Mouse (Mus musculus): ENCODE data around the gene Yeats4.

Gene Yeats4

GRCm38 (mm10) chr10:117195748-117196147 is 28.6 kb downstream of the Yeats4 start:
- TF ChIP-seq NANOG (IDR thresholded peaks at IDR 0.05; ENCODE audit: borderline replicate concordance, low read length): no peak
- TF ChIP-seq CTCF (conservative IDR thresholded peaks at IDR 0.05; ENCODE audit: low read length): no peak
- TF ChIP-seq POU5F1 (IDR thresholded peaks at IDR 0.05; ENCODE audit: borderline replicate concordance, low read length): no peak
- Histone ChIP-seq H3K4me3 (replicated peaks; ENCODE audit: low read length) (peak overlapping the region; percentile 62), H3K4me1 (replicated peaks; ENCODE audit: low read depth, low read length) (peaks cover 15% of the 10 kb centered on the region), H3K9me3 (ENCODE audit: low read length) (no peaks in the 10 kb centered on the region), H3K36me3 (ENCODE audit: insufficient read depth, low read length) (no peaks in the 10 kb centered on the region), H3K27me3 (ENCODE audit: insufficient read depth, low read length) (no peaks in the 10 kb centered on the region)

- H3K27me3 ChIP-seq (ENCODE audit: insufficient read depth, low read length): no peaks in the 10 kb centered on the region
- peaks cover 15% of the 10 kb centered on the region for H3K4me1 ChIP-seq (replicated peaks; ENCODE audit: low read depth, low read length)
- peak overlapping the region; percentile 62 for H3K4me3 ChIP-seq (replicated peaks; ENCODE audit: low read length)
- TF ChIP-seq POU5F1 (IDR thresholded peaks at IDR 0.05; ENCODE audit: borderline replicate concordance, low read length) (no peak), NANOG (IDR thresholded peaks at IDR 0.05; ENCODE audit: borderline replicate concordance, low read length) (no peak), CTCF (conservative IDR thresholded peaks at IDR 0.05; ENCODE audit: low read length) (no peak)
- H3K9me3 ChIP-seq (ENCODE audit: low read length): no peaks in the 10 kb centered on the region
- no peaks in the 10 kb centered on the region for H3K36me3 ChIP-seq (ENCODE audit: insufficient read depth, low read length)
Measured at GRCm38 (mm10) chr10:117195005-117195404, 29.3 kb downstream of the Yeats4 start.

GRCm38 (mm10) chr10:117193364-117193763 is 30.9 kb downstream of the Yeats4 start:
- TF ChIP-seq CTCF (conservative IDR thresholded peaks at IDR 0.05; ENCODE audit: low read length) (no peak), POU5F1 (IDR thresholded peaks at IDR 0.05; ENCODE audit: borderline replicate concordance, low read length) (no peak), NANOG (IDR thresholded peaks at IDR 0.05; ENCODE audit: borderline replicate concordance, low read length) (no peak)
- Histone ChIP-seq H3K4me1 (replicated peaks; ENCODE audit: low read depth, low read length) (peaks cover 15% of the 10 kb centered on the region), H3K27me3 (ENCODE audit: insufficient read depth, low read length) (0 out of 2 replicates have a peak, but pooled peaks cover under 1% of the 10 kb centered on the region), H3K36me3 (ENCODE audit: insufficient read depth, low read length) (no peaks in the 10 kb centered on the region), H3K9me3 (ENCODE audit: low read length) (no peaks in the 10 kb centered on the region), H3K4me3 (replicated peaks; ENCODE audit: low read length) (no peak overlapping the region)

DNA sequence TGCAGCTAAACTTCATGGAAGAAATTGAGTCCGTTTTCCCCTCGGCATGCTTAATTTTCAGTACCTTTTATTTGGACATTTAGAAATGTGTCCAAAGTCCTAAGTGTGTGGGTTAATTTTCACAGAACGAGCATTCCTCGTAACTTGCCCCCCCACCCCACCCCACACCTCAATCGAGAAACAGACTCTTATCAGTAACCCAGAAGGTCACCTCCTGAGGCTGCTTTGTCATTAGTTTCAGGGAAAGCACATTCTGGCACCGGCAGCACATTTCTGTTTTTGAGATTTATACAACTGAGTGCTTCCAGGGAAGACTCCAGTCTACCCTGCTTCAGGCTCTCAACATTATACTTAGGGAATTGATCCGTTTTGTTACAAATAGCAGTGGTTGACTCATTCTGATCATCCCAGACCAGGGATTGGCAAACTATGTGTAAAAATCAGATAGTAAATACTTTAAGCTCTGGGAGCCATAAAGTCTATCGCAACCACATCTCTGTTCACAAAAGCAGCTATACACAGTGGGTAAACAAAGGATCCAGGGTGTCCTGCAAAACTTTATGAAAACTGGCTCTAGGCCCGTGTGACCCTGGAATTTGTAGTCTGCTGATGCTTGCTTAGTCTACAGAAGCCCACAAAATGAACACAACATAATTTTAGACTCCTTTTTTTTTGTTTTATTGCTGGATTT is 38.8 kb downstream of the Yeats4 start:
- H3K4me1 ChIP-seq (replicated peaks; ENCODE audit: low read depth, low read length): peaks cover 4% of the 10 kb centered on the region; the same call in 1 of the 2 replicates
- TF ChIP-seq NANOG (IDR thresholded peaks at IDR 0.05; ENCODE audit: borderline replicate concordance, low read length) (no peak), CTCF (conservative IDR thresholded peaks at IDR 0.05; ENCODE audit: low read length) (no peak), POU5F1 (IDR thresholded peaks at IDR 0.05; ENCODE audit: borderline replicate concordance, low read length) (no peak)
- H3K4me3 ChIP-seq (replicated peaks; ENCODE audit: low read length): no peak overlapping the region
- H3K27me3 ChIP-seq (ENCODE audit: insufficient read depth, low read length): peaks cover 13% of the 10 kb centered on the region
- no peaks in the 10 kb centered on the region for H3K36me3 ChIP-seq (ENCODE audit: insufficient read depth, low read length)
- no peaks in the 10 kb centered on the region for H3K9me3 ChIP-seq (ENCODE audit: low read length)

- TF ChIP-seq CTCF (conservative IDR thresholded peaks at IDR 0.05; ENCODE audit: low read length) (no peak), NANOG (IDR thresholded peaks at IDR 0.05; ENCODE audit: borderline replicate concordance, low read length) (no peak), POU5F1 (IDR thresholded peaks at IDR 0.05; ENCODE audit: borderline replicate concordance, low read length) (no peak)
- H3K9me3 ChIP-seq (ENCODE audit: low read length): no peaks in the 10 kb centered on the region
- no peaks in the 10 kb centered on the region for H3K27me3 ChIP-seq (ENCODE audit: insufficient read depth, low read length)
- no peak overlapping the region for H3K4me3 ChIP-seq (replicated peaks; ENCODE audit: low read length)
- H3K4me1 ChIP-seq (replicated peaks; ENCODE audit: low read depth, low read length): peaks cover 4% of the 10 kb centered on the region; the same call in 1 of the 2 replicates
- H3K36me3 ChIP-seq (ENCODE audit: insufficient read depth, low read length): no peaks in the 10 kb centered on the region
Measured at GRCm38 (mm10) chr10:117181098-117181497, 43.2 kb downstream of the Yeats4 start.

- TF ChIP-seq POU5F1 (IDR thresholded peaks at IDR 0.05; ENCODE audit: borderline replicate concordance, low read length) (no peak), CTCF (conservative IDR thresholded peaks at IDR 0.05; ENCODE audit: low read length) (no peak), NANOG (IDR thresholded peaks at IDR 0.05; ENCODE audit: borderline replicate concordance, low read length) (no peak)
- Histone ChIP-seq H3K4me1 (replicated peaks; ENCODE audit: low read depth, low read length) (peaks cover 33% of the 10 kb centered on the region), H3K36me3 (ENCODE audit: insufficient read depth, low read length) (no peaks in the 10 kb centered on the region), H3K4me3 (replicated peaks; ENCODE audit: low read length) (peak overlapping the region; percentile 58), H3K9me3 (ENCODE audit: low read length) (no peaks in the 10 kb centered on the region), H3K27me3 (ENCODE audit: insufficient read depth, low read length) (no peaks in the 10 kb centered on the region)
Measured at GRCm38 (mm10) chr10:117174645-117175044, 49.7 kb downstream of the Yeats4 start.

- Histone ChIP-seq H3K9me3 (ENCODE audit: low read length) (no peaks in the 10 kb centered on the region), H3K36me3 (ENCODE audit: insufficient read depth, low read length) (no peaks in the 10 kb centered on the region), H3K4me3 (replicated peaks; ENCODE audit: low read length) (peak overlapping the region; percentile 53), H3K27me3 (ENCODE audit: insufficient read depth, low read length) (no peaks in the 10 kb centered on the region), H3K4me1 (replicated peaks; ENCODE audit: low read depth, low read length) (peaks cover 33% of the 10 kb centered on the region)
- TF ChIP-seq NANOG (IDR thresholded peaks at IDR 0.05; ENCODE audit: borderline replicate concordance, low read length) (no peak), POU5F1 (IDR thresholded peaks at IDR 0.05; ENCODE audit: borderline replicate concordance, low read length) (no peak), CTCF (conservative IDR thresholded peaks at IDR 0.05; ENCODE audit: low read length) (no peak)
Measured at GRCm38 (mm10) chr10:117173566-117174438, 50.5 kb downstream of the Yeats4 start.

- Histone ChIP-seq H3K9me3 (ENCODE audit: low read length) (no peaks in the 10 kb centered on the region), H3K4me3 (replicated peaks; ENCODE audit: low read length) (no peak overlapping the region), H3K36me3 (ENCODE audit: insufficient read depth, low read length) (no peaks in the 10 kb centered on the region), H3K4me1 (replicated peaks; ENCODE audit: low read depth, low read length) (peaks cover 33% of the 10 kb centered on the region), H3K27me3 (ENCODE audit: insufficient read depth, low read length) (no peaks in the 10 kb centered on the region)
- TF ChIP-seq NANOG (IDR thresholded peaks at IDR 0.05; ENCODE audit: borderline replicate concordance, low read length): no peak
Measured at GRCm38 (mm10) chr10:117173111-117173510, 51.2 kb downstream of the Yeats4 start.

All from E14TG2a.4 (cell line).